Mouse (Mus musculus): ENCODE results near the gene Helb. TPM values are rescaled to one million over a fixed set of nuclear protein-coding genes. Genes with fewer than 3 reads are reported as not detected.

Helb gene
- total RNA-seq, 4 experiments from 2014 or later = 8.4 to 11.3 (median 9.8) TPM

- no peak for DNase-seq (ENCODE audit: low spot score)
These were observed 20.2 kb downstream of the Helb start for GRCm38 (mm10) chr10:120092548-120092947.

- no peak for DNase-seq (ENCODE audit: low spot score)
These were observed 34.9 kb downstream of the Helb start for GRCm38 (mm10) chr10:120077850-120078249.

GRCm38 (mm10) chr10:120066319-120066718, 46.5 kb downstream of the Helb start:
- no peak for DNase-seq (ENCODE audit: low spot score)

- peak; percentile 33 for DNase-seq (ENCODE audit: low spot score)
These were observed 48.4 kb downstream of the Helb start for GRCm38 (mm10) chr10:120064424-120064823.

GRCm38 (mm10) chr10:120061238-120062130, 51.3 kb downstream of the Helb start:
- DNase-seq (ENCODE audit: low spot score) = no peak

- DNase-seq (ENCODE audit: low spot score) = no peak
These were observed 52.1 kb downstream of the Helb start for GRCm38 (mm10) chr10:120060579-120061237.

- no peak for DNase-seq (ENCODE audit: low spot score)
These were observed 68.0 kb downstream of the Helb start for GRCm38 (mm10) chr10:120044714-120045234.

GRCm38 (mm10) chr10:120044237-120044636, 68.5 kb downstream of the Helb start:
- no peak for DNase-seq (ENCODE audit: low spot score)

- DNase-seq (ENCODE audit: low spot score) = no peak
These were observed 74.6 kb downstream of the Helb start for GRCm38 (mm10) chr10:120038194-120038593.

GRCm38 (mm10) chr10:120035824-120036223, 77.0 kb downstream of the Helb start:
- no peak for DNase-seq (ENCODE audit: low spot score)

- DNase-seq (ENCODE audit: low spot score) = no peak
These were observed 77.5 kb downstream of the Helb start for GRCm38 (mm10) chr10:120035211-120035733.

- DNase-seq (ENCODE audit: low spot score) = no peak
These were observed 78.9 kb downstream of the Helb start for GRCm38 (mm10) chr10:120033866-120034265.

Other genes starting within 250 kb of the Helb start
- gene Tmbim4, start 88.6 kb upstream of the Helb start, total RNA-seq (2022) = 100 to 1,000 TPM; 101 to 113 (median 108) TPM
- gene Irak3, start 89.1 kb upstream of the Helb start, total RNA-seq (2022) = 1 to 10 TPM; 2.6 to 3.9 (median 3.0) TPM
- gene Llph, start 114.1 kb upstream of the Helb start, total RNA-seq (2022) = 10 to 100 TPM in 1 of 4 experiments, 1 to 10 TPM in 3; 8.6 to 12.7 (median 9.3) TPM

All from heart, adult 8-10 months (tissue).